Mouse (Mus musculus): ENCODE results near the gene Pdcd2l. TPM values are rescaled to one million over a fixed set of nuclear protein-coding genes. Genes with fewer than 3 reads are reported as not detected.

Pdcd2l gene
- total and polyA plus RNA-seq, 3 experiments: 27.9 to 51.6 (median 39.5) TPM

DNA sequence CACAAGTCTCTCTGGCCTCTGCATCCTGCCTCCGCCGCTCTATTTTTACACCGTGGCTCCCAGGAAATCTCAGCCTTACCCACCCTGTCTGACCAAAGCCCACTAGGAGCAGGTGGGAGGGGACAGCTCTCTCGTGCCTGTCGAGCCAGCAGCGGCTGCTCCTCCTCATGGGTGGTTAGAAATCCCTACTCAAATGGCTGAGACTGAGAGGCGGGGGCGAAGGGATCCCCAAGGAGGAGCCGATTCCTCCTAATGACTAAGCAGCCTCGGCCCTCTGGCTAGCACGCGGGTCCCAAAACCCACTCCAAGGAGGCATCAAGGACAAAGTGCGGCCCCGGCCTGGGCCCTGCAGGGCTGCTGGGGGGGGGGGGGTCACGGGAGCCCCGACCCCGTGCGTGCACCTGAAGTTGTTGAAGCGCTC, 33.2 kb upstream of the Pdcd2l start:
- dilution Hi-C loops (cut with MboI; ENCODE audit: extremely low pct_ligation_motif_present, extremely low pct_unique_long_range_greater_than_20kb, low sequenced_read_pairs) (no loop called here), in situ Hi-C loops (cut with MboI; ENCODE audit: low pct_ligation_motif_present, low pct_unique_long_range_greater_than_20kb, low sequenced_read_pairs) (loop anchor here (5.0 kb wide), 1 partner anchor 62 kb away; the partner anchor contains the start of gene Uba2)
- Histone ChIP-seq H3K4me2 (ENCODE audit: insufficient read depth, low read depth, poor library complexity, severe bottlenecking) (peak overlapping the region; percentile 30), H3K79me2 (replicated peaks; ENCODE audit: control insufficient read depth, extremely low read depth, insufficient read depth, poor library complexity, severe bottlenecking) (peaks cover 37% of the 10 kb centered on the region), H3K9me3 (replicated peaks; ENCODE audit: low read length) (no peaks in the 10 kb centered on the region), H3K4me3 (replicated peaks in 1 of 3; ENCODE audit: low read depth in 2 of 3, low read length in 2 of 3, poor library complexity in 1 of 3) (peak overlapping the region; percentile 84 to 87 (median 85)), H3K4me1 (ENCODE audit: control insufficient read depth in 1 of 2, insufficient read depth in 2 of 2) (peaks cover 5 to 63% of the 10 kb centered on the region in 2 experiments), H3K36me3 (replicated peaks in 1 of 2; ENCODE audit: control insufficient read depth in 1 of 2, insufficient read depth in 1 of 2, low read length in 1 of 2) (peaks cover 32 to 40% of the 10 kb centered on the region in 2 experiments), H3K27me3 (replicated peaks) (no peaks in the 10 kb centered on the region), H3K9ac (ENCODE audit: insufficient read depth, low read depth) (peak overlapping the region; percentile 78), H3K27ac (ENCODE audit: insufficient read depth, low read depth) (no peak overlapping the region; the same call in 1 of the 2 replicates)
- DNase-seq (ENCODE audit: extremely low read depth): peak; percentile 25
- TF ChIP-seq BHLHE40 (IDR thresholded peaks at IDR 0.05; ENCODE audit: low read depth, low read length) (0 out of 2 replicates have a peak, but pooled peaks have one; percentile 9), CHD1 (IDR thresholded peaks at IDR 0.05; ENCODE audit: low read depth, low read length) (no peak), MAX (IDR thresholded peaks at IDR 0.05; ENCODE audit: low read length) (peak; percentile 30; the same call in 1 of the 2 replicates)

DNA sequence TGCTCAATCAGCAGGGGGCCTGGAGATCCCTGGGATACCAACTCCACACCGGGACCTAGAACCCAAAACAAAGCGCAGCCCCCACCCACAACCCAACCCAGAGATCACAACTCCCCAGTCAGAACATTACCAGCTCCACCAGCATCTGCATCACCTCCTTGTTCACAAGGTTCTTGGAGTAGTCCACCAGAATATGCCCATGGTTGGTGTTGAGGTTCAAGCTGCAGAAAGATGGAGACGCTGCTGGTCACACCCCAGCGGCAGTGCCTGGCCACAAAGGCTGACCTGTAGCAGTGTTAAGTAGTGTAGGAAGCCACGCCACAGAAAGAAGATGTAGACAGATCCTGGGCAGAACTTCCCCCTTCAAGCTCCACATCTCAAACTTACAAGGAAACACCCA, 32.7 kb upstream of the Pdcd2l start:
- DNase-seq (ENCODE audit: extremely low read depth): no peak
- dilution Hi-C loops (cut with MboI; ENCODE audit: extremely low pct_ligation_motif_present, extremely low pct_unique_long_range_greater_than_20kb, low sequenced_read_pairs) (no loop called here), in situ Hi-C loops (cut with MboI; ENCODE audit: low pct_ligation_motif_present, low pct_unique_long_range_greater_than_20kb, low sequenced_read_pairs) (no loop called here)
- Histone ChIP-seq H3K4me3 (replicated peaks in 1 of 3; ENCODE audit: low read depth in 2 of 3, low read length in 2 of 3, poor library complexity in 1 of 3) (peak overlapping the region; percentile 84 to 87 (median 85)), H3K4me2 (ENCODE audit: insufficient read depth, low read depth, poor library complexity, severe bottlenecking) (peak overlapping the region; percentile 30), H3K27me3 (replicated peaks) (no peaks in the 10 kb centered on the region), H3K9ac (ENCODE audit: insufficient read depth, low read depth) (peak overlapping the region; percentile 78), H3K79me2 (replicated peaks; ENCODE audit: control insufficient read depth, extremely low read depth, insufficient read depth, poor library complexity, severe bottlenecking) (peaks cover 37% of the 10 kb centered on the region), H3K27ac (ENCODE audit: insufficient read depth, low read depth) (no peak overlapping the region), H3K4me1 (ENCODE audit: control insufficient read depth in 1 of 2, insufficient read depth in 2 of 2) (peaks cover 5 to 62% of the 10 kb centered on the region in 2 experiments), H3K36me3 (replicated peaks in 1 of 2; ENCODE audit: control insufficient read depth in 1 of 2, insufficient read depth in 1 of 2, low read length in 1 of 2) (peaks cover 35 to 44% of the 10 kb centered on the region in 2 experiments), H3K9me3 (replicated peaks; ENCODE audit: low read length) (no peaks in the 10 kb centered on the region)
- TF ChIP-seq SIN3A (IDR thresholded peaks at IDR 0.05; ENCODE audit: low read length) (no peak; the same call in 1 of the 2 replicates), ETS1 (conservative IDR thresholded peaks at IDR 0.05; ENCODE audit: low read depth, low read length) (no peak), MEF2A (IDR thresholded peaks at IDR 0.05; ENCODE audit: borderline replicate concordance, low read depth, low read length) (no peak), CHD1 (IDR thresholded peaks at IDR 0.05; ENCODE audit: low read depth, low read length) (no peak), MXI1 (IDR thresholded peaks at IDR 0.05; ENCODE audit: low read depth, low read length) (no peak), TCF12 (IDR thresholded peaks at IDR 0.05; ENCODE audit: low read depth, low read length) (no peak), NELFE (IDR thresholded peaks at IDR 0.05; ENCODE audit: low read depth, low read length) (no peak), ZKSCAN1 (IDR thresholded peaks at IDR 0.05; ENCODE audit: borderline replicate concordance, low read depth, low read length) (no peak), RAD21 (IDR thresholded peaks at IDR 0.05; ENCODE audit: low read depth, low read length) (no peak), ZC3H11A (IDR thresholded peaks at IDR 0.05; ENCODE audit: low read depth, low read length) (no peak), CTCF (conservative IDR thresholded peaks at IDR 0.05 in 1 of 2, IDR thresholded peaks at IDR 0.05 in 1 of 2; ENCODE audit: low read depth in 2 of 2, low read length in 2 of 2) (no peak), POLR2AphosphoS2 (IDR thresholded peaks at IDR 0.05; ENCODE audit: low read depth, low read length) (no peak), JUND (conservative IDR thresholded peaks at IDR 0.05; ENCODE audit: low read depth, low read length) (no peak), KAT2A (IDR thresholded peaks at IDR 0.05; ENCODE audit: insufficient replicate concordance, low read length) (no peak), USF2 (conservative IDR thresholded peaks at IDR 0.05; ENCODE audit: low read depth, low read length) (no peak), MAX (IDR thresholded peaks at IDR 0.05; ENCODE audit: low read length) (no peak), EP300 (IDR thresholded peaks at IDR 0.05; ENCODE audit: low read length) (no peak)

All from CH12.LX (cell line).